Mouse (Mus musculus) forebrain, embryonic 16.5 days (tissue): ENCODE data around the gene Smarcc2. TPM values are rescaled to one million over a fixed set of nuclear protein-coding genes. Genes with fewer than 3 reads are reported as not detected.
"Not testable (repeated sequence)": the region's sequence is repeated elsewhere in the genome, so short reads cannot be mapped to it uniquely, and the experiment has no call there.

Source experiments
- ATAC-seq: fragments of 200-750 bp; cut with Nextera tagmentation; 2 replicates; pipeline ENCODE4 v1.8.0; 2017; ENCODE audit warnings: mild to moderate bottlenecking, moderate library complexity
- H3K27ac ChIP-seq: fragments of 300-500 bp; sonication (generic); 2 replicates; pipeline ENCODE4 v1.5.1; 2014; ENCODE audit warnings: low read length, control low read depth
- H3K27me3 ChIP-seq: fragments of 300-500 bp; sonication (generic); replicated peaks from 2 replicates; pipeline ENCODE4 v1.6.1; 2014; ENCODE audit warnings: low read length; ENCODE audit not compliant: control insufficient read depth, insufficient read depth
- H3K36me3 ChIP-seq: fragments of 300-500 bp; sonication (generic); 2 replicates; pipeline ENCODE4 v1.6.1; 2014; ENCODE audit not compliant: control insufficient read depth, insufficient read depth
- H3K4me1 ChIP-seq: fragments of 300-500 bp; sonication (generic); replicated peaks from 2 replicates; pipeline ENCODE4 v1.6.1; 2014; ENCODE audit warnings: low read length; ENCODE audit not compliant: control insufficient read depth, insufficient read depth
- H3K4me2 ChIP-seq: fragments of 300-500 bp; sonication (generic); 2 replicates; pipeline ENCODE4 v1.6.1; 2014; ENCODE audit warnings: mild to moderate bottlenecking, low read length, control low read depth
- H3K4me3 ChIP-seq: fragments of 300-500 bp; sonication (generic); replicated peaks from 2 replicates; pipeline ENCODE4 v1.5.1; 2014; ENCODE audit warnings: mild to moderate bottlenecking, low read length, control low read depth
- H3K9ac ChIP-seq: fragments of 300-500 bp; sonication (generic); replicated peaks from 2 replicates; pipeline ENCODE4 v1.6.1; 2014; ENCODE audit warnings: low read depth, low read length, control low read depth
- H3K9me3 ChIP-seq: fragments of 300-500 bp; sonication (generic); 2 replicates; pipeline ENCODE4 v1.6.1; 2016; ENCODE audit warnings: low read length; ENCODE audit not compliant: control insufficient read depth
- WGBS: fragments of 180-500 bp; shearing (Covaris S2); extraction: QIAGEN DNeasy Blood & Tissue Kit; methylation state at CpG from one replicate; pipeline ENCODE4 v1.1.7; 2014; 5-methylcytosine and 5-hydroxymethylcytosine counted together
- polyA plus RNA-seq: library from polyadenylated mRNA; unstranded; fragments of >200 nt; fragmentation: Nextera tagmentation; extraction: Ambion mirVana; gene quantifications from 2 replicates; pipeline ENCODE4 v1.2.1, GENCODE M21; 2015

Gene Smarcc2
- polyA plus RNA-seq, 1 experiment from 2014 or later: 215 TPM

DNA sequence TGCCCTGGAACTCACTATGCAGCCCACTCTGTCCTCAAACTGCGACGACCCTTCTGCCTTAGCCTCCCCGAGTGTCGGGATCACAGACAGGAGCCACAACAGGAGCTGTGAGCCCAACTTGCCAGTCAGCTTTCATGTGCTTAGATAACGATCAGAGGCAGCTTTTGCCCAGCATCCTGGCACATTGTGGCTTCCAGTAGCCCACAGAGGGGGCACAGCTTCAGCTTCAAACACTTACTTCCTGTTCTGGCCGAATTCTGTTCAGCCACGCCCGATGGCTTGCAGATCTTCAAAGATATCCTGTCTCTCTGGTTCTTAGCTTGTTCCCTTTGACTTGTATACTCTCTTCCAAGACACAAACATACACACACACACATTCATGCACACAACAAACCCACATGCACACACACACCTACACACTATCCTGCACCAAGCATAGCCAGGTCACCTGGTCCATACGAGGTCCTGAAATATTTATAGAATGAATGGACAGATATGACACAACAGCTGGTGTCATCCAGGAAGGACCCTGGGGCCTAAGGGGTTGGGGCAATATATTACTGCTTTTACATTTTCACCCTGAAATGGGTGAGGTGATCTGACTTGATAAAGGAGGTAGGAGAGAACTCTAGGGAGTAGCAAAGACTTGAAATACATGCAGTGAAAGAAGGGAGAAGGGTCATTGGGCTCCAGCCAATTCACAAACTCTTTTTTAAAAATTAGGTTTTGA is 45.8 kb downstream of the Smarcc2 start:
- no peaks in the 10 kb centered on the region for H3K36me3 ChIP-seq
- no peak overlapping the region for H3K4me3 ChIP-seq
- no peak overlapping the region for H3K9ac ChIP-seq
- no peak for ATAC-seq
- H3K27ac ChIP-seq: no peak overlapping the region
- WGBS: 80% methylated on average over 9 of the region's 9 CpGs
- H3K4me1 ChIP-seq: no peaks in the 10 kb centered on the region
- H3K9me3 ChIP-seq: no peaks in the 10 kb centered on the region
- H3K4me2 ChIP-seq: no peak overlapping the region
- H3K27me3 ChIP-seq: no peaks in the 10 kb centered on the region

DNA sequence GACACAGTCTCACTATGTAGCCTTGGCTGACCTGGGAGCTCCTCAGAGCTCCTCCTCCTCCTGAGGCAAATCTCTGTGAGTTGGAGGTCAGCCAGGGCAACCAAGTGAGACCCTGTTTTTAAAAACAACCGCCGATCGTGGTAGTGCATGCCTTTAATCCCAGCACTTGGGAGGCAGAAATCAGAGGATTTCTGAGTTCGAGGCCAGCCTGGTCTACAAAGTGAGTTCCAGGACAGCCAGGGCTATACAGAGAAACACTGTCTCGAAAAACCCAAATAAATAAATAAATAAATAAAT is 46.3 kb downstream of the Smarcc2 start:
- H3K4me2 ChIP-seq, ATAC-seq, H3K36me3 ChIP-seq, H3K9ac ChIP-seq, H3K4me3 ChIP-seq, H3K9me3 ChIP-seq, H3K27ac ChIP-seq, H3K27me3 ChIP-seq, H3K4me1 ChIP-seq: not testable (repeated sequence)
- WGBS: 84% methylated on average over 5 of the region's 5 CpGs

DNA sequence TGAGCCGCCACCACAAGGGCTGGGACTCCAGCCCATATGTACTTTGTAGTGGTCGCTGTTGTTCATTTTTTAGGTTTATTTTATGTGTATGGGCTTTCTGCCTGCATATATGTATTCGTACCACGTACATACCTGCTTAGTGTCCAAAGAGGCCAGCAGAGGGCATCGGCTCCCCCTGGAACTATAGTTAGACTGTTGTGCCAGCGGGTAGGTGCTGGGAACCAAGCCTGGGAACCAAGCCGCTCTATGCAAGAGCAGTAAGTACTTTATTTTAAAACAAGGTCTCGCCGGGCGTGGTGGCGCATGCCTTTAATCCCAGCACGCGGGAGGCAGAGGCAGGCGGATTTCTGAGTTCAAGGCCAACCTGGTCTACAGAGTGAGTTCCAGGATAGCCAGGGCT is 46.9 kb downstream of the Smarcc2 start:
- Histone ChIP-seq H3K36me3 (no peaks in the 10 kb centered on the region), H3K4me3 (no peak overlapping the region), H3K27ac (no peak overlapping the region), H3K9me3 (no peaks in the 10 kb centered on the region), H3K4me1 (no peaks in the 10 kb centered on the region), H3K9ac (no peak overlapping the region), H3K4me2 (no peak overlapping the region), H3K27me3 (no peaks in the 10 kb centered on the region)
- ATAC-seq: no peak
- WGBS: 95% methylated on average over 14 of the region's 14 CpGs

DNA sequence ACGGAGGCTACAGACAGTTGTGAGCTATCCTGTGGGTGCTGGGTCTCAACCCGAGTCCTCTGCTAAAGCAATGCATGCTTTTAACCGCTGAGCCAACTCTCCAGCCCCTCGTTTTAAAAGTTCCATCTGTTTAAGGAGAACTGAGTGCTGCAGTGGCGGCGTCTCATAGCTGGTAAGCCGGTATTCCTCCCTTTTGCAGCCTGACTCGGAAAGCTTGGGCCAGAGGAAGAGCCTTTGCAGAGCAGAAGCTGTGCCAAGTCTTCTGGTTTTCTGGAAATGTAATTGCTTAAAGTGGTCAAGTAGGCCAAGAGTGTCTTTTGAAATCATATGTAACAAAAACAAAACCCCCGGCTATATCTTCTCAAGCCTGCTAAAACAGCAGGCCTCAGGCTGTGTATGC is 49.2 kb downstream of the Smarcc2 start:
- Histone ChIP-seq H3K4me3 (no peak overlapping the region), H3K9ac (no peak overlapping the region), H3K36me3 (no peaks in the 10 kb centered on the region), H3K4me1 (no peaks in the 10 kb centered on the region), H3K9me3 (no peaks in the 10 kb centered on the region), H3K27ac (no peak overlapping the region), H3K27me3 (no peaks in the 10 kb centered on the region), H3K4me2 (no peak overlapping the region)
- 80% methylated on average over 9 of the region's 9 CpGs for WGBS
- no peak for ATAC-seq

DNA sequence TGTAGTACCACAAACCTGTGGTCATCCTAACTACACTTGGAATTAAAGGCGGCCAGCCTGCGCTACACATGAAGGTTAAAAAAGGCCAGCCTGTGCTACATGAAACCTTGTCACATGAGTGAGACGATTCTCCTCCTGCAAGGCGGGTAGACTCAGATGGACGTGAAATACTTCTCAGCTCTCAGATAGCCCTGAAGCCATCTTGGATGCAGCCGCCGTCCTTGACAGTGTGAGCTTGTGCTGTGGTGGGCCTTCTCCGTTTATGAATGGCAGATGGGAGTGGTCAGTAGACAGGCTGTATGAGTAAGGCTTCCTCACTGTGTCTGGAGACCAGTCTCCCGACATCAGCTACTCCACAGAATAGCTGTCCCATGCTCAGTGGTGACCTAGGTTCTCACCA is 50.2 kb downstream of the Smarcc2 start:
- 91% methylated on average over 9 of the region's 9 CpGs for WGBS

DNA sequence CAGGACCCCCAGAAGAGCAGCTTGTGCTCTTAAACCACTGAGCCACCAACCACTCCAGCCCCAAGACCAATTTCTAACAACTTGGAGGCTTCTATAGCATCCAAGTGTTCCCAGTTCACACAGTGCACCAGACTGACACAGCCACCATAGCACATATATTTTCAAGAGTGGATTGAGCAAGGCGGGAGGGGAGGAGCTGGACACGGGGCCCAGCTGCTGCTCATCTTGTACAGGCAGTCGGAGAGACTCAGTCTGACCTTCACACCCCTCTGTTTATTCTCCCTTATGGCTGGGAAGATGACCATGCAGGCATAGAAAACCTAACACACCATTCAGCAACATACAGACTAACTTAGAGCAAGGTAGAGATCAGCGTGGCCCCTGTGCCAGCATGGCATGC is 50.8 kb downstream of the Smarcc2 start:
- ATAC-seq: no peak
- Histone ChIP-seq H3K27me3 (no peaks in the 10 kb centered on the region), H3K27ac (no peak overlapping the region), H3K36me3 (no peaks in the 10 kb centered on the region), H3K4me2 (no peak overlapping the region), H3K4me1 (no peaks in the 10 kb centered on the region), H3K9ac (no peak overlapping the region), H3K4me3 (no peak overlapping the region), H3K9me3 (no peaks in the 10 kb centered on the region)
- 90% methylated on average over 4 of the region's 4 CpGs for WGBS

More for the DNA sequence above, 50.2 kb downstream of the Smarcc2 start:
- no peak overlapping the region for H3K4me2 ChIP-seq
- H3K9me3 ChIP-seq: no peaks in the 10 kb centered on the region
- H3K4me3 ChIP-seq: no peak overlapping the region
- no peak for ATAC-seq
- no peak overlapping the region for H3K9ac ChIP-seq
- H3K27me3 ChIP-seq: no peaks in the 10 kb centered on the region
- H3K4me1 ChIP-seq: no peaks in the 10 kb centered on the region
- no peak overlapping the region for H3K27ac ChIP-seq
- H3K36me3 ChIP-seq: no peaks in the 10 kb centered on the region

DNA sequence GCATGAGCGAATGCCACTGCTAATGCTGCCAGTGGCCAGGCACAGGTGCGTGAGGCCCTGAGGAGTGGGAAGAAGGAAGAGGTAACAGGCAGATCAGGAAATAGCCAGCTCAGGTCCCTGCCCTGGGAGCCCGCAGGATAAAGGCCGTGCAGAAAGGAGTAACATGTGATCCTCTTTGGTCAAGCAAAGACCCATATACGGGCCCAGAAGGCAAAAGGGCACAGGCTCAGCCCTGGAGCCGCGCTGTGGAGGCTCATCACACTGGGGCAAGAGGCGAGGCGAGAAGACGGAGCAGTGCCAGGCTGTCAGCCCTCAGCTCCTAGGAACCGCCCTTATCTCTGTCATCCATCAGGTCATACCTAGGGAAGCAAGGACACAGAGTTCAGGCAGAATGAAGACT is 51.3 kb downstream of the Smarcc2 start:
- H3K4me1 ChIP-seq: no peaks in the 10 kb centered on the region
- no peak overlapping the region for H3K27ac ChIP-seq
- no peak overlapping the region for H3K4me3 ChIP-seq
- no peak overlapping the region for H3K9ac ChIP-seq
- no peak for ATAC-seq
- no peak overlapping the region for H3K4me2 ChIP-seq
- H3K9me3 ChIP-seq: no peaks in the 10 kb centered on the region
- WGBS: 89% methylated on average over 11 of the region's 11 CpGs
- no peaks in the 10 kb centered on the region for H3K27me3 ChIP-seq
- H3K36me3 ChIP-seq: no peaks in the 10 kb centered on the region

DNA sequence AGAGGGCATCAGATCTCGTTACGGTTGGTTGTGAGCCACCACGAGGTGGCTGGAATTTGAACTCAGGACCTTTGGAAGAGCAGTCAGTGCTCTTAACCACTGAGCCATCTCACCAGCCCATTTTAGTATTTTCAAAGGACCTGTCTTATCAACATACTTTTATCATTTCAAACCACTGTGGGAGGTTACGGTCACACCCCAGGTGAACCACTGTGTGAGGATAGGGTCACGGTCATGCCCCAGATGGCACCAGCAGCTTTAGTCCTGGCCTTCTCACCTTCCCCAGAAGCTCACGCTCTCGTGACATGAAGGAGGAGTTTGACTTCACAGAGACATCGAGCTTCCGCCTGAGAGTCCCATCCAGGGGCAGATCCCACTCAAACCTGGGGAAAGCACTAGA is 52.1 kb downstream of the Smarcc2 start:
- Histone ChIP-seq H3K9ac (no peak overlapping the region), H3K4me2 (no peak overlapping the region), H3K36me3 (no peaks in the 10 kb centered on the region), H3K9me3 (no peaks in the 10 kb centered on the region), H3K4me1 (no peaks in the 10 kb centered on the region), H3K27ac (no peak overlapping the region), H3K27me3 (peaks cover 1% of the 10 kb centered on the region; the same call in 1 of the 2 replicates), H3K4me3 (no peak overlapping the region)
- no peak for ATAC-seq
- WGBS: 92% methylated on average over 9 of the region's 9 CpGs

DNA sequence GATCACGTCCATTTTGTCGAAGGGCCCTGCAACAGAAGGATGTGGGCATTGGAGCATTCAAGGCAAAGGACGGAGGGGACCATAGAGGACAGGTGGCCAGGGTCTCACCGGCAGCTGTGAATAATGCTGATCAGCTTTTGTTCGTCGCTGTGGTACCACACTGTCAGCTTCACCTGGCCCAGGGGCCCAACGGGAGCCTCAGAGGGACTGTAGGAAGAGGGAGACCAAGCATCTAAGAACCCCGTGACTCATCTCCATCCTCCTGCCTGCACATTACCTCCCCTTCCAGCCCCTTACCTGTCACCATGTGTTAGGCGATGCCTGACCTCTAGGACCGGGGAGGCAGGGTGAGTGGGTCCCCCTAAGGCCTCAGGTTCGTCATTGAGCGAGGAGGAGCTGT is 52.7 kb downstream of the Smarcc2 start:
- 79% methylated on average over 12 of the region's 12 CpGs for WGBS
- no peak overlapping the region for H3K9ac ChIP-seq
- H3K4me2 ChIP-seq: no peak overlapping the region
- no peaks in the 10 kb centered on the region for H3K36me3 ChIP-seq
- H3K4me1 ChIP-seq: no peaks in the 10 kb centered on the region
- H3K9me3 ChIP-seq: no peaks in the 10 kb centered on the region
- no peak for ATAC-seq
- peaks cover 7% of the 10 kb centered on the region; the same call in 1 of the 2 replicates for H3K27me3 ChIP-seq
- no peak overlapping the region for H3K4me3 ChIP-seq
- no peak overlapping the region for H3K27ac ChIP-seq

DNA sequence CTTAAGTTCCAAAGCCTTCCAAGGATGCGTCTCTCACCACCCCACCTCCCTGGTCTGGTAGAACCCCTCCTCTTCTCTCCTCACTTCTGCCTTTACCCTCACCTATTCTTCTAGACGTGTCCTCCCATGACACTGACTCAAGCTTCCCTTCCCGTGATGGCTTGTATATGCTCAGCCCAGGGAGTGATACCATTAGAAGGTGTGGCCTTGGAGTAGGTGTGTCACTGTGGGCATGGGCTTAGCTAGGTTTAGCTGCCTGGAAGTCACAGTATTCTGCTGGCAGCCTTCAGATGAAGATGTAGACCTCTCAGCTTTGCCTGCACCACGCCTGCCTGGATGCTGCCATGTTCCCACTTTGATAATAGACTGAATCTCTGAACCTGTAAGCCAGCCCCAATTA is 56.0 kb downstream of the Smarcc2 start:
- Histone ChIP-seq H3K27ac (no peak overlapping the region), H3K4me1 (no peaks in the 10 kb centered on the region), H3K27me3 (peaks cover 10% of the 10 kb centered on the region; the same call in 1 of the 2 replicates), H3K36me3 (no peaks in the 10 kb centered on the region), H3K9me3 (no peaks in the 10 kb centered on the region), H3K4me2 (no peak overlapping the region), H3K9ac (no peak overlapping the region), H3K4me3 (no peak overlapping the region)
- no peak for ATAC-seq
- WGBS: 79% methylated on average over 4 of the region's 4 CpGs
